Mouse (Mus musculus) cerebellum, postnatal 25 days (tissue): ENCODE measurements around the gene Slc16a4.

Source experiments
- DNase-seq, 2 experiments: peaks; one replicate each; pipeline ENCODE4 v3.0.0; 2021; ENCODE audit warnings: mixed read lengths in 2 of 2

The Slc16a4 gene

DNA sequence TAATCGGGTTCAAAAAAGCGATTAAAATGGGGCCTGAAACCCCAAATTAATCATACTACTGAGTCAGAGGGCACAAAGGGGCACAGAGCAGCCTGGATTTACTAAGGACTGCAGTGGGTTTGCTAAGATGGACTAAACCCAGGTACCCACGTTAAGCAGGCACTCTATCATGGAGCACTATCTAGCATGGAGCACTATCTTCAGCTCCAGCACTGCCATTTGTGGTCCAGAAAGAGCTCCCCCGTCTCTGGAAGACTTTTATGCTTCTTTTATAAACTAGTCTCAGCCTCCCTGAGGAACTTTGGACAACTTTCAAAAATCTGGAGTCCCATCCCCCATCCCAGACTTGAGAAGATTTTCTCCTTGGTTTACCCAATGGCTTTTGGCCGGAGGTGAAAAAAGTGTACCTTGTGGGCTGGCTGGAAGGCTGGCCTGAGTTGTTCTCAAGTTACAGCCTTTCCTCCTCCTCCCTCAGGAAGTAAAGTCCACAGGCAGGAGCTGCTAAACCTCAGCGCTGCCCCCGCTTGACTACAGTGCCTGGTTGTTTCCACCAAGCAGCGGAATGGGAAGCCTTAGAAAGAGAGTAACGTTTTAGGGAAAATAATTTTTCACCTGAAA, at the start of gene Slc16a4:
Gene Slc16a4, plus strand, starts transcription at position 467 of the 618 bp plus-strand sequence.
- DNase-seq: no peak

DNA sequence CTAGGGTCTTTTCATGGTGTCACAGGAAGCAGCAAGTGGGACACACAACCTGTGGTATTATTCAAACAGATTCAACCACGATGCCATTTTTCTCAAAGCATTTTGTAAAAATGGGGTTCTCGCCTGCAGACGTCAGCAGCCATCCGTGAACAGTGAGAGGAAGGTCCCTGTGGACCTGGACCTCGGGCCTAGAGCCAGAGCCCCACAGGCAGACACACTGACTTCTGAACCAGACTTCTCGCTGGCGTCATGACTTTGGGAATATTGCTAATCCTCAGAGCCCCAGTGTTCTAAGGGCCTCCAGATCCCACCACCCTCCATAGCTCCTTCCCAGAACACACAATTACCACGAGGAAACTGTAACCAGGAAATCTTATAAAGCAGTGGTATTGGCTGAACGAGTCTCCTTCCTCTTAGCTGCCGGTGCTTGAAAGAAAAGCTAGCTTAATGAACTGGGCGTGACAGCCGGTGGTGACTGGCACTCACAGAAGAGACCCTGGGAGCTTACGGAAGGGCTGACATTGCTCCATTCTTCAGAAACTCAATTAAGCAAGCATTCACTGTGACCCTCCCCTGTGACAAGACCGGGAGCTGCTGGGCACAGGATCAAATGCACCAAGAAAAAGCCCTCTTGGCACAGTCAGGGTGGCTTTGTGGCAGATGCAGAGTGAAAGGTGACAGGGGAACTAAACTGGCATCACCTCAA, 49.5 kb upstream of the Slc16a4 start:
- no peak for DNase-seq

DNA sequence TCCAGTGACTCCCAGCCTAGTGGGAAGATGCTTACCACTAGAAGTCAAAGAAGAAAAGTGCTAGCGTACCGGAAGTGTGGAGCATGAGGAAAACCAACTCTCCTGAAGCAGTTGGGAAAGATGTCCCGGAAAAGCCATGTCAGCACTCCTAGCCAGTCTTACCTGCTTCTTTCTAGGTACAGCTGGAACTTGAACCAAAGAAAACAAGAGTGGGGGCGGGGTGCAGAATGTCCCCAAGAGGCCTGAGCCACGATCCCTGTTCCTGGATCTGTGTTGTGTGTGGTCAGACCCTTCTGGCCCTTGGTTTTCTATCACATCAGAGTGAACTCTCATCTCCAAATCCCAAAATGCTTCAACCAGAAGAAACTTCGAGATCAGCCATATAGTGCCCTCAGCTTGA, 44.2 kb upstream of the Slc16a4 start:
- no peak for DNase-seq

DNA sequence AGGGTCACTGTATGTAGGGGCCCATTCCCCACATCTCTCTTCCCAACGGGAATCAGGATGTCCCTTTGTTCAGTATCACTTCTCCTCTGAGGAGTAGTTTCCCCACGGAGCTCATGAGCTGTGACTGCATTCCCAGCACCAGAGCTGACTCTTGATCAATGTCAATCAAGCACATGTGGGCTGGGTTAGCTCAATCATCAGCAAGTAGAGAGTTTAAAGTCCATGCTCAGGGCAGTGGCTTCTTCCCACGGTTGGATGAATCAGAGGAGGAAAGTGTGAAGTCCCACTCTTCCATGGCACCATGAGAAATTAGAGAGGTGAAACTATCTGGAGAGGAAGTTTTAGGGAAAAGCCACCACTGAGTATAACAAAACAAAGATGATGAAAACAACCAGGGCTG, 42.0 kb upstream of the Slc16a4 start:
- DNase-seq: no peak

DNA sequence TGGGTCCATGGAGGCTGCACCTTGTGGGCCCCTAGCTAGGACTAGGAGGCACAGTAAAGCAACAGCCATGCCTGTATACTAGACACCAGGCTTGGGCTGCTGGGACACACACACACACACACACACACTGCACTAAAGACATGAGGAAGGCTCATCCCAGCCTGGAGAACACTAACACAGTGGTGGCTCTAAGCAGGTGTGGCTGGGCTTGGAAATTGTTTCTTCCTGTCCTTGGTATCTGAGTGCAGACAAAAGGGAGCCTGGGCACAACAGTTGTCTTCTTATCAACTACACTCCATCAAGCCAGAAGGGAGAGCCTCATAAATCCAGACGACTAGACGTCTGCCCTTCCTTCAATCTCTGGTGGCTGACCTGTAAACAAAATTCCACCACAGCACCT, 40.7 kb upstream of the Slc16a4 start:
- DNase-seq: no peak

DNA sequence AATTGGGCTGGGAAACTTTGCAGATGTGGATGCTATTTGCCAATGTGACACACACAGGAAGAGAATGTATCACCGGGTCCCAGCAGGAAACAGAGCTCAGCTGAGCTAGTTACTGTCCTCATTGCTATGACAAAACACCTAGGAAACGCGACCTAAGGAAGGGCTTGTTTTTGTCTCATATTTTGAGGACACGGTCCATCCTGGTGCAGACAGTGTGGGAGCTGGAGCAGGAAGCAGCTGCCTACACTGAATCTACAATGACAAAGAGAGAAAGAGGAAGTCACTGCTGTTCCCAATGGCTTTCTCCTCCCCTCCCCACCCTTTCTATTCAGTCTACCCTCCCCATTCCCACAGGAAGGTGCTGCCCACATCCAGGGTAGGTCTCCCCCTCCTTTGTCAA, 39.0 kb upstream of the Slc16a4 start:
- DNase-seq: no peak

DNA sequence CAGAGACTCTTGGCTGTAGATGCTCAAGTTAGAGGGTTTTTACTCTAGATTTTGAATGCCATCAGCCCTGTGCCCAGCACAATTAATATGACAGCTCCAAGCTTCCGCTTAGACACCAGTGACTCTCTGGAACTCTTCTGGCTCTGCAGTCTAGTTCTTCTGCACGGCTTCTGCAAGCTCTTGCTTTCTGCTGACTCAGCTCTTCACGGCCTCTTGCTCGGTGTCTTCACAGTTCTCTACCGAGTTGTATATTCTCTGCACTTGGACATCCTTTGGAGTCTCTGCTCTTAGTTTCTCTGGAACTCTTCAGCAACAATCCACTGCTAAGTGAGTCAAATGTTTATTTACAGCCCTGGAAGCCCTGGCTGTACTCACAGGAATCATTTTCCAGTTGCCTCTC, 37.1 kb upstream of the Slc16a4 start:
- no peak for DNase-seq

DNA sequence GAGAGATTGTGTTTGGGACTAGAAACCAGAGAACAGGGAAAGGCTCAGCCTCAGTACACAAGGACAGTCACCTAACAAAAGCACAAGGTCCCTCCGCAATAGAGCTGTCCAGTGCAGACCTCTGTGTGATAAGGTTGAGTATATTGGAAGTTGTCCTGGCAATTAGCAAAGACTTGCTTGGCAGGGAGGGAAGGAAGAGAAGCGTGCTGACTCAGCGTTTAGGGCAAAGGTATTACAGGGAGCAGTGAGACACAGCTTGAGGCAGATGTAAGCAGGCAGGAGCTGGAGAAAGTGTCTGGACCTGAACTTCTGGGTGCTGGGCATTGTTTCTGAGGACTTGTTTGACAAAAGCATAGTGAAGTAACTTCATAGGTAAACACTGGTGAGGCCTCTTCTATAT, 35.0 kb upstream of the Slc16a4 start:
- no peak for DNase-seq

DNA sequence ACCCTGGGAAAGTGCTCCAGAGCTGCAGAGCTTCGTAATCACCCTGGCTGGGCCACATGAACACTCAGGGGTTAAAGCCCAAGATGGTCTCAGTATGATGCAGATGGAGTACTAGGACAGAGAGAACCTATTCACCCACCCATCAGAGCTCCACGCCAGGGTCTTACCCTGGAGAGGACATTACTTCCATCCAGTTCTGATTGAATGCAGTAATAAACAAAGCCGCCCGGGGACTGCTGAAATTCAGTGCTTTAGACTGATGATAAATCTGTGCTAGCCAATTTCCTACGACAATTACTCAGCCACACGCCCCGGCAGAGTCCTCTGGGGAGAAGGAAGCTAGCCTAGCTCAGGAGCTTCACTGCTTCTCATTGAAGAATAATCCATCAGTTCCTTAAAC, 34.3 kb upstream of the Slc16a4 start:
- no peak for DNase-seq

DNA sequence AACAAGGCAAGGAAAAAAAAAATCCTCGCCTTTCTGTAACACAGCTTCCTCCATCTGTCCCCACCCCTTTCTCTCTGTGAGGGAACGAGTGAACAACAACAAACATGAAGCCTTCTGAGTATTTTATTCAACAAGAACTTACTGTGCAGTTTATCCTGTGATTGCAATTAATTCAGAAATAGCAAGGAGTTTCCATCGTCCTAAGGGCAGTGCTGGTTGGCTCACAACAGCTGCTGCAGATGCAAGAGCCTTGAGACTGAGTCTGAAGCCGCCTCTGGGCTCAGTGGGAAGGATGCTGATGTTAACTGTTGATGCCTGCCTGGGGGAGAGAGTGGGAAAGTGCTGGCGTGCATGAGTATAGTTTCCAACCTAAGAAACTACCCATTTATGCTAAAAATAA, 33.1 kb upstream of the Slc16a4 start:
- no peak for DNase-seq

DNA sequence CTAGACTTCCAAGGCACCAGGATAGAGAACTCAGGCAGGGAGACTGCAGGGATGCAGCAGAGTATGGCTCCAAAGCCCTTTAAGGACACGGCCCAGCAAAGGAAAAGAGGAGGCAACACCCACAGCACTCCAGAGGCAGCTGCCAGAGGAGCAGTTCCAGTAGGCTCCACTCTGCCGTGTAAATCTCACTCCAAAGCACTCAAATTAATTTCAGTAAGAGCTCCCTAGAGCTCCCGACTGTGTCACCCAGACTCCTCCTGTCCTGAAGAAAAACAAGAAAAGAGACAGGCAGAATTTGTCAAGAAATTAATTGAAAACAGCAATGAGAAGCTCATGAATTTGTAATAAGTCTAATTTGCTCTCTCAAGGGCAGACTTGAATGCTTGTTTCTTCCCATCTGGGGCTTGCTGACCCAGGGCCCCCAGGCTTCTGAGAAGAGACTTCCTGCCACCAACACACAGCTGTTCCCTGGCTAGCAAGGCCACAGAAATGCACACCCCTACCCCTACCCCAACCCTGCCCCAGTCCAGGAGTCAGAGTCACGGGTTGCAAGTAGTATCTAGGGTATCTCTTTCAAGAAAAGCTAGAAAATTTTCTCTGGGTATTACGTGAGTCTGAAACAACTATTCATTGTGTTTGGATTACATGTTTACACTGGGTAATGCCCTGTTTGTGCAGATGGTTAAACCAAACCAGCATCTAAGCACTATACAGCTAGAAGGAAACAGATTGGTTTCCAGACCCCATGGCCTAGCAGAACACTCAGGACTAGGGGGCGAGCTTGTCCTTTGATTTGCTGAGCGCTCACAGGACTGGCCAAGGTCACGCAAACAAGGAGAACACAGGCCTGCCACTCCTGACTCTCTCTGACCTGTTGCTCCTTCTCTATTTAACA, 29.8 kb upstream of the Slc16a4 start:
- DNase-seq: no peak

DNA sequence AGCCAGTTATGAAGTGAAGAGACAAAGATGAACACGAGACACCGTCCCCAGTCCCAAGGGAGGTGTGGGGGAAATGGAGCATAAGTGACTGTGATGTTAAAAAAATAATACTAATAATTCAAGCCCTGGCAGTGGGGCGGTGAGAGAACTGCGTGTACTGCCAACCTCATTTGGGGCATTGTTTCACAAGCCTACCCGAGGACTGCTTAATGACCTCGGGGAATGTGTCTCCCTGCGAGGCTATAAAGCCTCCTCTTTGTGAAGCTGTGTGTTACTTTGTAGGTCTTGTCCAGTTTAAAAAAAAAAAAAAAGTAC, 29.2 kb upstream of the Slc16a4 start:
- no peak for DNase-seq

DNA sequence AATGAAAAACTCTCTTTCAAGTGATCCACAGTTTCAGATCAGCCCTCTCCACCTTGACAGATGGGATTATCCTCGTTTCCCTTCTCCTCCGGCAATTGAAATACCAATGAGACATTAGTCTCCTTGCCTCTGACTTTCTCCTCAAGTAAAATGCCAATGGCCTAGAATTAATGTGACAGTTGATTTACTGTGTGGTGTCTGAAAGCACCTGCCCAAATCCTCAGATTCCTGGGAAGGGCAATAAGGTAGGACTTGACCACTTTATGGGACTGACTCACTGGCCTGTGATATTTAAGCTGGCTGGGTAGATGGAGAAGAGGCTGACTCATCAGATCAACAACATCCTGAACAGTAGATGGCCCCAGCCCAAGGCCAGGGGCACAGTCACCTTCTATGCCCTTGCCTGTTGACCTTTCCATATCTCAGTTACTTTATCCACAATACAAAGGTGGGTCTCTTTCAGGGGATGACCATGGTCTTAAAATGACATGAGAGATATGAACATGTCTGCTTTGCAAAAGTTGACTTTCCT, 24.1 kb upstream of the Slc16a4 start:
- DNase-seq: no peak

DNA sequence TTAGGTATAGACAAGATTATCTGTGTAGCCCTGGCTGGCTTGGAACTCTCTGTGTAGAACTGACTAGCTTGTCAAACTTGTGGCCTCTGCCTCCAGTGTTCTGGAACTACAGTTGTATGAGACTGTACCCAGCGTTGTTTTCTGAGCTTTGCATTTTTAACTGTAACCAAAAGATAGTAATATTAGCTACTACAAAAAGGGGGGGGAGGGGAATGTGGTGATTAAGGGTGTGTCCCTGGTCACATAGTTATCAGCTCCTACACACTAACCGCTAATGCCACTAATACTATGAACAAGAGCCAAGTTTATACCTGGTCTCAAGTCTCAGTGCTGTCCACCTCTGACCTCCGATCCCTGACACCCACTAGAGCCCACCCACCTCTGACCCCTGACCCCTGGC, 18.6 kb upstream of the Slc16a4 start:
- no peak for DNase-seq

DNA sequence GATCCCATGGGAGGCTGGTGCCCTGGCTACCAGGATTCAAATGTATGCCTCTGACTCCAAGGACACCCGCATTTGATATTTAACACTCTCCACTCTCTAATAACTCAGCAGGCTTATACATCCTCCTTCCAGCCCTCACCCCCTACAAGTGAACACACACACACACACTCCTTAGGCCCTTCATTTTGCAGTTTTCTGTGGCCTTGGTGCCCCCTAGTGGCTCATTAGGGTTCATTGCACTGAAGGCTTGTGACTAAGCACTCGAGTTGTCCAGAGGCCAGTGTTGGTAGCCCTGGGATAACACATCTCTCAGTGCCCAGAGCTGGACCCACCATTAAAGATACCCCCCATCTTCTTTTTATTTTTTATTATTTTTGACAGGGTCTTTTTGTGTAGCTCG, 17.2 kb upstream of the Slc16a4 start:
- peak; percentile 64 to 70 for DNase-seq

DNA sequence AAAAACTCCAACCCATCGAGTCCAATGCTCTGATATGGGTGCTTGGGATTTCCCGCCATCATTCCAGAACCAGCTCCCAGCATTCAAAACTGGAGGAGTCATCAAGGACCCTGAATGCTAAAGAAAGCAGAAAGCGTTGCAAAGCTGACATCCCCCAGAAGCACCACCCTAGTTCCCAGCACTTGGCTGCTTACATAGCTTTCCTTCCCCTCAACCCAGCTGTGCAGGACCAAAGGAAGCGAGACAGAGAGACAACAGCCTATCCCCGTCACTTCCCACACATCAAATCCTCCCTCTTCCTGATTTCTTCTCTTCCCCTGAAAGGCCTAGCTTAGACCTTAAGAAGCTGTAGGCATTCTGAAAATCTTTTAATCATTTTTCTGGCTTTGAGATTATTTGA, 15.7 kb upstream of the Slc16a4 start:
- DNase-seq: no peak

DNA sequence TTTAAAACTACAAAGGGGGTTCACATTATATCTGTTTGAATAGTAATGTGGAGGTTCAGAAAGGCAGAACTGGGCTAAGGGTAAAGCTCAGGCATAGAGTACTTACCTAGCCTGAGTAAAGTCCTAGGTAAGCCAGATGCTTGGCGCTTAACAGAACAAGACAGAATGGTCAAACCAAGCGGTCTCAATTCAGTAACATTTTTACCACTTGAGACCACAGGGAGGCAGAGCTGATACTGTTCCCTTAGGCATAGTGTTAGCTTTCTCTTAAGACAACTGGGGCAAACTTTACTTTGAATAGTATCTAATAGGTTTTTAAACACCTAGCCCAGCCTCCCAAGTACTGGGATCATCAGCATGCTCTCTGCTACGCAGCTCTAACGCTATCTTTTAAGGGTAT, 15.0 kb upstream of the Slc16a4 start:
- DNase-seq: no peak

DNA sequence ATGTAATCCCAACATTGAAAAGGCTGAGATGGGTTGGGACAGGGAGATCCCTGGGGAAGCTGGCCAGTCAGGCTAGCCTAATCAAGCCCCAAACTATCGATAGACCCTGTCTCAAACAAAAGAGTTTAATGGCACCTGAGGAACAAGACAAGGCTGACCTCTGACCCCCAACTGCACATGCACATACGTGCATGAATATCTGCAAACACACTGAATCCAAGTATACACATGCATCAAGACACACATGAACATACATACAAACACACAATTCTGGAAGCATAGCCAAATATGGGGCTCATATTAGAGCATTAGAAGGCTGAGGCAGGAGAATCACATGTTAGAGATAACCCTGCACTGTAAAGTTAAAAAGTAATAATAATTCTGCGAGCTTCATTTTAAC, 14.4 kb upstream of the Slc16a4 start:
- DNase-seq: no peak

DNA sequence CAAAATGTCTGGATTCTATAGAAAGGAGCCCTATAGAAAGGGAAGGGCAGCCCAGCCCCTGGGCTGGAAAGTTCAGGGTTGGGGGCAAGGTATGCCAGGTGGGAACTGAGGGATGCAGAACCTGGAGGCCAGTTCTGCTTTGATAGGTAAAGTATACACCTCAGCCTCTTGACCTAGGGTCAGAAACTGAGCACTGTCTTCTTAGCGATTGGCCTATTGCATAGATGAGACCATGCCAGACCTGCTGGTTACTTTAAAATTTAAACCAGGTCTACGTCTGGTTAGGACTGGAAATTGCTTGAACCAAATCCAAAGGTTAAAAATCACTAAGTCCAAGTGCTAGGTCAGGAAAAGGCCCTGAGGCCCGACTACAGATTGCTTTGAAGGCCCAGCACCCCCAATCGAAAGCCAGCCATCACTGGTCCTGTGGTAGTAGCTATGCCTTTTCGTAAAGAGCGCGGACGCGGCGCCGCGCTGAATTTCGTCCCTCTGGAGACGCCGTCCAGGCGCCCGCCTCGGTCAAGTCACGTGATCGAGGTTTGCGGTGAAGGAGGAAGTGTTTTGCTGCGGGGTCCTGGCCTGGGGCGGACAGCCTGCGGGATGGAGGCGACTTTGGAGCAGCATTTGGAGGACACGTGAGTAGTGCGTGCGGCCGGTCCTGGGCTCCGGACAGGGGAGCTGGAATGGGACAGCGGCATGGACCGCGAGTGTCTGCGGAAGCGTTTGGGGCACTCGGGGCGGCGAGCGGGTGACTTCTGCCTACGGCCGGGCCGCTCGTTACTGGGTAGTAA, 12.4 kb upstream of the Slc16a4 start, which contains the start of gene Lamtor5:
Gene Lamtor5, plus strand, starts transcription at position 380 of the 791 bp plus-strand sequence.
- peak; percentile 96 for DNase-seq

DNA sequence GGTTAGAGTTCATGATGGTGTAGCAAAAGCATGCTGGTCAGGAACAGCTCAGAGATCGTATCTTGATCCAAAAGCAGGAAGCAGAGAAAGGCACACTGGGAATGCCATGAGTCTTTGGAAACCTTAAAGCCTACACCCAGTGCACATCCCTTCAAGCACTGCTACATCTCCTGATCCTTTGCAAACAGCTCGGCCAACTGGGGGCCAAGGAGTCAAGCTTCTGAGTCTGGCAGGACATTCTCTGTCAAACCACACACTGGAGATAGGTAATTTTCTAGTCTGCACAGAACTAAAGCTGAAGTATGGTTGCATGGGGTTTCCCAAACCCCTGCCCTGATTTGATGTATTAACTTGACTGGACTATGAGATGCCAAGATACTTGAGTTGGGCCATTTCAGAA, 4.9 kb upstream of the Slc16a4 start:
- DNase-seq: no peak

DNA sequence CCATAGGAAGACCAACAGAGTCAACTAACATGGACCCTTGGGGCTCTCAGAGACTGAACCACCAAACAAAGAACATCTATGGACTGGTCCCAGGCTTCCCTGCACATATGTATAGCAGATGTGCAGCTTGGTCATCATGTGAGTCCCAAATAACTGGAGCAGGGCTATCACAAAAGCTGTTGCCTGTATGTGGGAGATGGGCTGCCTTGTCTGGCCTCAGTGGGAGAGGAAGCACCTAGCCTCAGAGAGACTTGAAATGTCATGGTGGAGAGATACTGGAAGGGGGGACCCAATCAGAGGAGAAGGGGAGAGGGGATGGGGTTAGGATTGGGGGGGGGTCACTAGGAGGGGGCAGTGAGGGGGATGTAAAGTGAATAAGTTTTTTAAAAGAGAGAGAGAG, 3.7 kb upstream of the Slc16a4 start:
- no peak for DNase-seq

DNA sequence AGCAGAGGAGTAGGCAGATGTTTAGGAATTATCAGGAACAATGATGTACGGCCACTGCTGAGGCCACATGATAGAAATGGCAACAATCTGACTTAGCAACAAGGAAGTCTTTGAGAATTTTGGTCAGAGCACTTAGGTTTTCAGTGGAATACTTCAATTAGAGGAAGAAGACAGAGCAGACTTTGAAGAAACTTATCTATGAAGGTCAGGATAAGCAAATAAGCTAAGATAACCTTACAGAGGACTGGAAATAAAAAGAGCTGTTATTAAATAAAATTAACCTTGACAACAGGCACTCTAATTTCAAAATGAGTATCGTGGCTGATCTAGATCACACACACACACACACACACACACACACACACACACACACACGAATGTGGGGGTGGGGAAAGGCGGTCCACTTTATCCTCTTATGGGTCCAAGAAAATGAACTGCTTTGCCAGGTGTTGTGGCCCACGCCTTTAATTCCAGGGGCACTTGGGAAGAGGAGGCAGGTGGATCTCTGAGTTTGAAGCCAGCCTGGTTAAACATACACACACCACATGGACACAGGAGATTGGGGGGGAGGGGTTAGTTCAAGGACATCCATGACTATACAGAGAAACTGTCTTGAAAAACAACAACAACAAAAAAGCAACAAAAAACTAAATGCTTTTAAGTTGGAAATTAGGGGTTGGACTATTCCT, 4.8 kb downstream of the Slc16a4 start:
- DNase-seq: no peak
